Mouse (Mus musculus): ENCODE measurements around the gene Rpp30.

Gene Rpp30

DNA sequence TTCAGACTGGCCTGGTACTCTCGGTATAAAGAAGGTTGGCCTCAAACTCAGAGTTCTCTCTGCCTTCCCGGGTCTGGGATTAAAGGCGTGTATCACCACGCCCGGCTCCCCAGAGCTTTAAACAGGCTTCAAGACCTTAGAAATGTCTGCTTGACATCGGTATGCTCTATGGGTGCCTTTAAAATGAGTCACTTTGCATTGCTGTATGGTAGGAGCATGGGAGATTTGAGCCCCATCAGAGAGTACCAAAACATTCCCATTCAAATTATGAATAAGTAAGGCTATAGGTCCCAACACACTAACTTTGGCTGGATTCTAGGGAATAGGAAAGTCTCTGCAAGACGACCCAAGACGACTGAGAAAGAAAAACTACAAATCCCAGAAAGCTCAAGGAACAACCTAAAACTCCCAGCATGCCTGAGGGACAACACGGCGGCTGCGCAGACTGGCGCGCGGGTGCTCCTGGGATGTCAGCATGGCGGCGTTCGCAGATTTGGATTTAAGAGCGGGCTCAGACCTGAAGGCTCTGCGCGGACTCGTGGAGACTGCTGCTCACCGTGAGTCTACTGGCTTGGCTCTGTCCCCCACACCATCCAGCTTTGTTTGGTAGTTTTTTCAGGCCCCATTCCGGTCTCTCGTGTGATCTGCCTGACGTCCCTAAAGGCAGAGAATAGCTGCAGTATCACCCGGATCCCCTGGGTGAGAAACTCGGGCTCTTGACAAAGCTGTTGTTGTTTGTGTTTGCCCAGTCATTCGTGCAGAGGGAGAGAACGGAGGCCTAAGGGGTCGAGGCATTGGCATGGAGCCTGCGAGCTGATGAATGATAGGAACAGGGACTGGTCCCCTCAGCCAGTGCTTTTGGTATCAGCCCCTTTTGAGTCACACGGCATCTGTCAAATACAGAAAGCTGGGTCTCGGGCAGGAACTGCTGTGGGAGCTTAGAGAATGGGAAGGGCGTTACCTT is at the start of gene Rpp30:
Gene Rpp30, plus strand, starts transcription at position 455 of the 964 bp plus-strand sequence.
- peak; percentile 52 to 76 for DNase-seq (ENCODE audit: low spot score in 2 of 2)

DNA sequence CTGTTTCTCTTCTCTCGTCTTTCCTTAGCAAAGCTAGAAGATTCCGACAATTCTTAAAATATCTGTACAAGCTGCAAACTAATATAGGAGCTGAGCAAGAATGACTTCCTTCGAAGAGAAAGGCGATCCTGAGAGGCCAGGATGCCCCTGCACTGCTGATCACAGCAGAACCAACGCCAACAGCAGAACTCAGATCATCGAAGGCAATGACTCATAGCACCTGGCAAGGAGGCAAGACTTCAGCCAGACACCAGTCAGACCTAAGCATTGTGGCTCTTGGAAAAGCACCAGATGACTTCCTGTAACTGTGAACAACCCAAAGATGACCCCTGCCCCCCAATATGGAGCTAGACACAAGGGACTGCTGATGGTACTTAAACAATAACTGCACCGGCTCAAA is 37.5 kb upstream of the Rpp30 start:
- DNase-seq (ENCODE audit: low spot score in 2 of 2): no peak

DNA sequence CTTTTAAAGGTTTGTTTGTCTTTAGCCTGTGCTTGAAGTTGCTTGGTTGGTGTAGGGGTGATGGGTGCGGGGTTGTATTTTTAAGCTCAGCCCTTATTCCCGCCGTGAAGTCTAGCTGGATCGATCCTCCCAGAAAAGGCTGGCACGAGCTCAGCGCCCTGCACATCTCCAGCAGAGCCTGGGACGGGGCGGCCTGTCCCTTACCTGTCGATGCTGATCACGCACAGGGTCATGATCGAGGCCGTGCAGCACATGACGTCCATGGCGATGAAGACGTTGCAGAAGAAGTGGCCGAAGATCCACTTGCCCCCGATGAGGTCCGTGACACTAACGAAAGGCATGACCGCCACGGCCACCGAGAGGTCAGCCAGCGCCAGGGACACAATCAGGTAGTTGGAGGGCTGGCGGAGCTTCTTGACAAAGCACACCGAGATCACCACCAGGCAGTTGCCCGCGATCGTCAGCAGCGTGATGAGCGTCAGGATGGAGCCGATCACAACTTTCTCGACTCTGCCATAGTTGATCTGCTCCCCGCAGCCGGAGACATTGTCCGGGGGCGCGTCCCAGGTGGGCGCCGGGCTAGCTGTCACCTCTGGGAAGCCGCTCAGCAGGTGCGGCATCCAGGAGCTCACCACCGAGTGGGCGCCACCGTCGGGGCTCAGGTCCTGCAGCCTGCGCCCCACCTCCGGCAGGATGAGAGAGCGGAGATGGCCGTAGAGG is 26.9 kb upstream of the Rpp30 start:
- peak in 1 of 2 experiments; percentile 0 for DNase-seq (ENCODE audit: low spot score in 2 of 2)

DNA sequence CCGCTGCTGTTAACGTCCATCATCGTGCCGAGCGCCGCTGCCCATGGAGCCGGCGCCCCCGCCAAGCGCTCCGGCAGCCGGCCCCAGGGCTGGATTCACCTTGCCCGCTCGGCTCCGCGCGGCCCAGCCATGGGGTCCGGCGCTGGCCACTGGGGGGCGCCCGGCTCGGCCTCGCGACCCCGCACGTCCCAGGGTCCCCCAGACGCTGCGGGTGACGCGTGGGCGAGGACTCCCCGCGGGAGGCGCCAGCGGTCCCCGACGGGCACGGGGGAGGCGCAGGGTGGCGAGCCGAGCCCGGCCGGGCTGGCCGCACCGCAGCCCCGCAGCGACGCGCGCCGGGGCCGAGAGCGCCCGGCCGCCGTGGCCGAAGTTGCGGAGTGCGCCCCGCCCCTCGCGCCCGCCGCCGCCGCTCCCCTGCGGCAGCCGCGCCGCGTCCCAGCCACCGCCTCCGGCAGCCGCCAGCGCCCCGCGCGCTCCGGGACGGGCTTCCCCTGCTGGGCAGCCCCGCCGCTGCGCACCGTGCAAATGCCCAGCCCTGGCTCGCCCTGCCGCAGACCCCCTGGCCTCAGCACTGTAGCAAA is 26.2 kb upstream of the Rpp30 start, which contains the start of gene Htr7:
Gene Htr7, minus strand, starts transcription at position 277 of the 581 bp plus-strand sequence.
- peak in 1 of 2 experiments; percentile 7 for DNase-seq (ENCODE audit: low spot score in 2 of 2)

DNA sequence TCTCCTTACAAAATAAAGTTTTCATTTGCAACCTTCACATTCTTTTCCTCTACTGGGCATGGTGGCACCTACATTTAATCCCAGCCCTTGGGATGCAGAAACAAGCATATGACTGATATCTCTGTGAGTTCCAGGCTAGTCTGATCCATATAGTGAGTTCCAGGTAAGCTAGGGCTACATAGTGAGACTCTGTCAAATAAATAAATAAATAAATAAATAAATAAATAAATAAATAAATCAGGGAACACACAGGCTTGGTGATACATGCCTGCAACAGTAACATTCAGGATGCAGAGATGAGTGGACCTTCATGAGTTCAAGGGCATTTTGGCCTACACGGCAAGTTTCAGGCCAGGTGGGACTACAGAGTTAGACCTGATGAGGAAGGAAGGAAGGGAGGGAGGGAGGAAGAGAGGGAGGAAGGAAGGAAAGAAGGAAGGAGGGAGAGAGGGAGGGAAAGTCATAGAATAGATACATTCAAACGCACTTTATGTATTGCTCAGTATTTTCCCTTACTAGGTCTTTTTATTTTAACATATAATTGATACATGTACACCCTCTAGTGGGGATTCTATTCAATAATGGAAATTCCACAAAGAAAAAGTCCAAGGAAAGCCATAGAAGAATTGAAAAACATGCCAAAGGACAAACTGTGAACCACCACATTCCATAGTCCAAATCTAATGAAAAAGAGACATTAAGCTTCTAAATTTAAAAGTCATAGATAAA is 20.6 kb upstream of the Rpp30 start:
- no peak for DNase-seq (ENCODE audit: low spot score in 2 of 2)

DNA sequence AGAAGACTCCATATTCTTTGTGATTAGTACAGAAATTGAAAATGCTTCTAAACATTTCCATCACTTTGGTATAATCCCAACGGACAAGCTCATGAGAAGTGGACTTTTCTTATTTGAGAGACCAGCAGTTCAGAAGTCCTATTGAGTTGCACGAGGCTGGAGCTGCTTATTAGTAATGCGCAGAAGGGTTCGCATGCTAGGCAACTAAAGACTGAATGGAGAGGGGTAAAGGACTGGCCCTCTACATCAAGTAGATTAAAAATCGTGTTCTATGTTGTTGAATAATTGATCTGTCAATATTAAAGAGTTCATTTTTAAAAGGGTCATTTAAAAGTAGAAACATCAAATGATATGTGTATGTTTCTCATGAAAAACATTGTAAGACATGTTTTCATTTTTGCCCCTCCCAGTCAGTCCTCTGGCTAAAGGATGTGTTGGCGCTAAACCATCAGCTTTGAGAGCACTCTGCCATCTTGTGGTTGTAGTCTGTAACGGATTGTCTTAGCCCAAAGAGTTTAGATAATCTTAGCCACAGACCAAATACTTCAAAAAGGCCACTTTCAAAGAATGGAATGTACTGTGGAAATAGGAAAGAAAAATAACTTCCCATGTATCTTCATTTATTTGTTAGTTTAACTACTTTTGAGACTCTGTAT is 782 bp upstream of the Rpp30 start:
- DNase-seq (ENCODE audit: low spot score in 2 of 2): no peak

DNA sequence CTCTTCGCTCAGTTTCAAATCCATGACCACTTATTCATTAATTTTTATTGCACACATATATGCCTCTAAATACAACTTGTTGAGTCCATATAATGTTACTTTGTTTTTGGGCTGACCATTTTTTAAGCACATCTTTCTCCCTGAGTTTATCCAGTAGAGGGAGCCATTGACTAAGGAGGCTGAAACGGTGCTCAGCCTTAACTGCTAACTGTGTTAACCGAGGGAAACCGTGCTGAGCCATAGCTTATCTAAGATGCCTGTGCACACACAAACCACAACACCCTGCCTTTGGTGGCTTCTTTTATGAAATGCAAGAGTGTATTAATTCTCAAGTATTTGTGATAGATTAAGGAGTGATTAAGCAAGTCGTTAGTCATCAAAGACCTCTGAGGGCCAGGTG is 7.3 kb downstream of the Rpp30 start:
- no peak for DNase-seq (ENCODE audit: low spot score in 2 of 2)

DNA sequence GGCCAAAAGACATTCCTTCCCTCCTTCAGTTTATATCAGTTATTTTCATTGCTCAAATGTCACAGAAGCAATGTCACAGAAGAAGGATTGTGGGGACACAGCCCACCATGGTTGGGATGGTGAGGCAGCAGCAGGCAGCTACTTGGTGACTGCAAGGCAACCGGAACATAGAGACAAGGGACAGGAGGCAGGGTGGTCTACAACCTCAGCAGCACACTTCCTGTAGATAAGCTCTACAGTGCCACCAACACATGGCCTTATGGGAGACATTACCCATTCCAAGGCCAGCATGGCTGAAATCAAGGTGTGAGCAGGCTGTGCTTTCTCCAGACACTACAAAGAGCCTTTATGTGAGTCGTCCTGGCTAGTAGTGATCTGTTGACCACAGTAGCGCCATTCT is 13.7 kb downstream of the Rpp30 start:
- no peak for DNase-seq (ENCODE audit: low spot score in 2 of 2)

DNA sequence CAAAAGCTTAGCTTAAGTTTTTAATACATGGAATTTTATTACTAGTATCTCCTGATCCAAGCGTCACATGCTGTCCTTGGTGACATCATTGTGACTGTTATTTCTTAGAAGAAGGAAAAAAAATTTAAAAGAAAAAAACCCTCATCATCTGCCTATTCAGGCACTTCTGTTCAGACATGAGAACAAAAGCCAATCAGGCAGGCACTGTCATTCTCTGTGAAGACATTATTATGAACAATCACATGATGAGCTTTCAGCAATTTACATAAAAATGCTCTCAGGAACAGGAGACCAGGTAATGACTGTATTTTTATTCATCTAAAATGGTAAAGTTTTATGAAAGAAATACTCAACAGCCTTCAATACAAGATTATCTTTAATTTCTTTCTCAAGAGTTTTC is 14.7 kb downstream of the Rpp30 start:
- no peak for DNase-seq (ENCODE audit: low spot score in 2 of 2)

DNA sequence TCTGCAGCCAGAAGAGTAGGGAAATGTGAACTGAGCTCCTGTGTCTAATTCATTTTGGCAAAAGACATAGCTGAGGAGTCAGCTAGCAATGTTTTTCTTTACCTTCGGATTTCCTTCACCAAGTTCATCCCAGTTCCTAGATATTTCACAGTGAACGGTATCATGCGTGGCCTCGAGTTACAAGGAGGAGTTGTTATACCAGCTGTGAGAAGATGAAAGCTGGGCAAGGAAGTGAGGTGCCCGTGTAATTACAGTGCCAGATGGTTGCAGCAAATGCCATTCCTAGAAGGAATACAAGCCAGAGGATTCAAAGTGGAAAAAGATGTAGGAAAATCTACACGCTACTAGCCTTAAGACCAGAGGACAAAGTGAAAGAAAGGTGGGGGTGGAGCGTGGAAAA is 15.4 kb downstream of the Rpp30 start:
- DNase-seq (ENCODE audit: low spot score in 2 of 2): no peak

DNA sequence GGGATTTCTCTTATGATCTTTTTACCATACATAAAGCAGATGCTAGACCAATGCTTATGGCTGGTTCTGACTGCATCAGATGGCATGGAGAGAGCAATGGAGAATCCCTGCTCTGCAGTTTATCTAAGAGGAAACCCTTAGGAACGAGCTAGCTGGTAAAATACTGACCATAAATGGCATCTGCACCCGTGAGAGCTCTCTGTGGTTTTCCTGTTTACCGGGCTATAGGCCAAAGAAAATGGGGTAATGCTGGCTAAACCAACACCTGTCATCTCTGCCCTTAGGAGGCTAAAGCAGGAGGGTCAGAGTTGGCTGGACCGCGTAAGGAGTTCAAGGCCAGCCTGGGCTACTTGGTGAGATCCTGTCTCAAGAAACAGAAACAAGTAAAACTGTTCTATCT is 20.4 kb downstream of the Rpp30 start:
- DNase-seq (ENCODE audit: low spot score in 2 of 2): no peak

DNA sequence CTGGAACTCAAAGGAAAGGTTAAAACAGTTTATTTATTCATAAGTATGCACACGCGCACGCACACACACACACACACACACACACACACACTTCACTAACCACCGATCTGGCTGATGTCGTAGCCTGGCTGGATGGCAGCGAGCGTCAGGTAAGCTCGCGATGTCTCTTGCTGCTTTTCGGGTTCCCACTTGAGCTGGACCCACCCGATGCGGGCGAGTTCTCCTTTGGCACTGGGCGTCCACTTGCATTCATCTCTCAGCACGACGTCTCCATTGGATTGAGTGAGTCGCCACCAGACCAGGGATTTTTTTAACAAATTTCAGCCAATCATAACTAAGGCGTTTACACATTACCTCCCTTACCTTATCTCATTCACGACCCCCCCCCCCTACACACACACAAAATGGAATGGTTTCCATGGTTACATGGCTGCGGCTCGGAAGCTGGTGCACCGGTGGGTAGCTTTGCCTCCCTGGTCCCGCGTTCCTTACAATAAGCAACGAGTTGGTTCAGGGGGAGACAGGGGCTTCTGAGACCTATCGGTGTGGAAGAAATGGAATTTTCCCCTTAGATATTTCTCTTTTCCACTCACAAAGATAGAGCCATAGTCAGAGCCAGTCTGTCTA is 25.9 kb downstream of the Rpp30 start:
- no peak for DNase-seq (ENCODE audit: low spot score in 2 of 2)

DNA sequence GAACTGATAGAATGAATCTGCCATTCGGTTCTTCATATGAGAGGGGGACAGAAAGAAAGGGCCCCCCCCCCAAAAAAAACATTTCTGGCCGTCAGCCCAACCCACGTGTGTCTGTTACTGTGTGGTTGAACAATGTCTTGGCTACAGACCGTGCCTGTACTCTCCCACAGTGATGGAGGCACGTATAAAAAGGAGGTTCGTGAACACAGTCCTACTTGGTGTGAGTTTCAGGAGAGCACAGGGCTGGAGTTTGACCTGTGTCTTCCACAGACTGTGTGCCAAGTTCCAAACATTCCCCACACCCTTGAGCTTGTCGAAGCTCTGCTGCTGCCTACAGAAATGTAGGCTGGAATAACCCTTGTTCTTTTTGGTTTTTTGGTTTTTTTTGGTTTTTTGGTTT is 26.9 kb downstream of the Rpp30 start:
- DNase-seq (ENCODE audit: low spot score in 2 of 2): no peak

DNA sequence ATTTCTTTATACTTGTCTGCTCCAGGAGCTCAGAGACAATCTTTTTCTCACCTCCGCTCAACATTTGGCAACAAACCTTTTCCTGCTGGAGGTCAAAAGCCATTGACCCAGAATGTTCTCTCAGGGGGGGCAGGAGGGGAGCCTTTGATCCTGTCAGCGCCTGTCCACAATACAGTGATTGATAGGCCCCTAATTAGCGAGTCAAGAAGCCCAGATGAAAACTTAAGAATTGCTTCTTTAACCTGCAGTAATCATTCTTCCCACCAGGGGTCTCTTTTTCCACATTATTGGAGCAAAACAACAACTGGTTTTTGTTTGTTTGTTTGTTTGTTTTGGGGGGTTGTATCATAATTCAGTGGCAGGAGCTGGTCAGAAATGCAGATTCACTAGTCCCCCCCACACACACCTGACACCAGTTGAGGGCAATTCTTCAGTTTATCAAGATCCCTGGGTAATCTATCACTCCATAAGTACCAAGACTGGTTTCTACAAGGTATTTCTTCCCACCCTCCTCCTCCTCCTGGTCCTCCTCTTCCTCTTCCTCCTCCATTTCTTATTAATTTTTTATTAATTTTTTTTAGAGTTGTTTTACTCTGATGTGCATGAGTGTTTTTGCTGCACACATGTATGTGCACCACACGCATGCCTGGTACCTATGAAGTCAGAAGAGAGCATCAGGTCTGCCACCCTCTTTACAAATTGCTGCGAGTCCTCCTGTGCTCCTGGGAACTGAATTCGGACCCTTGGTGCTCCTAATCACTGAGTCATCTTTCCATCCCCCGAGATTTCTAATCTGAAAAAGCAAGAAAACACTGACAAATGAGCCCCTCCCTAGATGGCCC is 27.8 kb downstream of the Rpp30 start:
- no peak for DNase-seq (ENCODE audit: low spot score in 2 of 2)

DNA sequence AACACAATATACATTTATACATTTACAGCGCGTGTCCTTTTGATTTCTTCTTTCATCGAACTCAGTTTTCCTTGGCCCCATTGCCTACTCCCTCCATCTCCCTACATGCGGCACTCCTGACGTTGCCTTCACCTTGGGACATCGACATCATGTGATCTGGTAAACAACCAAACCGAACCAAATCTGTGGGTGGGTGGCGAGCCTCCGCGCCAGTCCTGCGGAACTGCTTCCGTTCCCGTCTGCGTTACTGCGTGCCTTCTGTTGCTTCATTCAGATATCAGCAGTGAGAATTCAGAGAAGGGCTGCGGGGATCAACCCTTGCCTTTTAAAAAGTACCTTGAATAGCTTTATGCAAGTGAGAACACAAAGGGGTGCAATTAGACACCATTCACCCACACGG is 28.5 kb downstream of the Rpp30 start:
- no peak for DNase-seq (ENCODE audit: low spot score in 2 of 2)

DNA sequence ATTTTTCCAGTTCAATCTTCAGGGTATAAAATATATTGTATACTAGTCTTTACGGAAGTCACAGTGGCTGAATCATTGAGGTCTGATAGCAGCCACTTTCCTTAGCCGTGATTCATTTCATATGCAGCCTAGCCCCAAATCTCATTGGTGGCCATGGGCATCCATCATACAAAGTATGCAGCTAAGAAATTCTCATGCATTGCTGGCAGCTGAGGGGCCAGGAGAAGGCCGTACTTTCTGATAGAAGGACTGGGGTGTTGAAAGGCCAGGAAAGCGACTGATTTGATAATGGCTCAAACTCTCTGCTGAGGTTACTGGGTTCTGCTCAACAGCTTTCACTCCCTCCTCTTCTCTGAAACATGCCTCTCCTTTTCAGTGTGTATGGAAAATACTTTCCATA is 32.7 kb downstream of the Rpp30 start:
- no peak for DNase-seq (ENCODE audit: low spot score in 2 of 2)

DNA sequence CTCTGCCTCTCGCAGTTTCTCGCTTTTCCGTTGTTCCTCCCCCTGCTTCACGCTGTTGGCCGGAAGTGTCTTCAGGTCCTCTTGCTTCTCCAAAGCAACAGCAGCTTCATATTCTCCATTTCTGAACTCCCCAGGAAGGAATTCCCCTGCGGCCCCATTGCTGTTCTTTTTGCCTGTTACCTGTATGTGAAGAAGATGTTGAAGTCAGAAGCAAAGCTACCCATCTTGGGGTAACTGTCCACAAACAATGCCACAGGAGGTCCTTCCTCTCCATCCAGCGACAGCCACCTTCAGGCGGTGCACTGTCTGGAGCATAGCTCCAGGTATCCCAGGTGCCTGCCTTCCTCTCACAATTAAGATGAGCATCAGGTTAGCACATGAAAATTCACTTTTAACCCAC is 35.7 kb downstream of the Rpp30 start:
- DNase-seq (ENCODE audit: low spot score in 2 of 2): no peak

DNA sequence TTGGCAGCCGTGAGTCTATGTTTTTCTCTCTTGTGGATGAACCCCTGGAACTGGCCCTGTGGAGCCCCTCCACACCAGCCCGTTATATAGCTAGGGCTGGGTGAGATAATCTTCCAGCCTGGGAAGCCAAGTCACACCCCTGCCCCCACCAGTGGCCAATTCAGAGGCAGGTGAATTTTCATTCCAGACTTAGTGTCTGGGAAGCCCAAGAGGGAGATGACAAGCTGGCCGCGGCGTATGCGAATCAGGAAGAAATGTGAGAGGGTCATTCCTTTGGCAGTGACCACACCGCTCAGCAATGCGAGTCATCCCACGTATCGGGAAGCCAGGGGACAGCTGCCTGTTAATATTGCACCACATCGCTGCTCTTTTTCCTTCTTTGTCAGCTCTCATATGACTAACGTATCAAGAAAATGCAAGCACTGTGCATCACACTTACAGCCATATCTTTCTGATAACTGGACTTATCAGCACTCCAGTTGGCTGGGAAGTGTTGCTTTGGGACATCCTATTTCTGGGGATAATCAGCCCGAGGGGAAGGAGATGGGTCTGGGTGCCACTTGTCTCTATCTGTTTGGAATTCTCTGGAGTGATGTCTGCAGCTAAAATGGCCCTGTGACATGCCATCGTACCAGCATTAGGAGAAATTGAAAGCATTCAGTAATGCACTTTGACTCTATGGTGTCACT is 36.4 kb downstream of the Rpp30 start, which contains the start of gene Ankrd1:
Gene Ankrd1, minus strand, starts transcription at position 317 of the 689 bp plus-strand sequence.
- no peak for DNase-seq (ENCODE audit: low spot score in 2 of 2)

DNA sequence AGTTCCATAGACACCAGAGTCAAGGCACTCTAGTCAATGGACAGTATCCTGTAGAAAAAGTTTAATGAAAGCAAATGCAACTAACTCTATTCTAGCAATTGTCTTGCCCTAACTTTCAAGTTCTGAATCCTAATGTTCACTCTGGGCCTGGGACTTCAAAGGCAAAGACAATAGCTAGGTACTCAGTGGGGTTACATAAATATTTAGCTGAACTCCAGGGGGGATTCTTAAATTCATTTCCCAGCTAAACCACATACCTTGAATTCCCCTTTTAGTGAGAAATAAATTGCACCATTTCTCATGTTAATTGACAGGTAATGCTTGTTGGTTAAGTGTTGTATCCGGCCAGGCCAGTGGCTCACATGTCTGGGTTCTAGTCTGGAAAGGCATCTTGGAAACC is 40.7 kb downstream of the Rpp30 start:
- DNase-seq (ENCODE audit: low spot score in 2 of 2): no peak

Data from urinary bladder, adult 18-20 months (tissue).